Mouse (Mus musculus): ENCODE measurements around the gene Dscam.

DNA sequence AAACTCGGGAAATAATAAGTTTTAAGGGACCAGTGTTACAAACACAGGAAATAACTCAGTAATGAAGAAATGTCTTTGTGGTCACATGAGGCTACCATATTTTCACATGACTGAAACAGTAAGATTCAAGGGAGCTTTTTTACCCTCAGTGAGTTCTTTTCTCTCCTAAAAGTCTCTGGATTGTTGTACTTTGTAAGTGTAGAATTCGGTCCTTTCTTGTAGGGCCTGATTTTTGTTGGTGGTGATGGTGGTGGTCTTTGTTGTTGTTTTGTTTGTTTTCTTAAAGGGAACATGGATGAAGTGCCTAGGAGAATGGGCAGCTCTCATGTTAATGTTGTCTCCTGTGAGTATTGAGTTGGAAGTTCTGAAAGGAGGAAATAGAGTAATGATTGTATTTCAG is 33.0 kb upstream of the Dscam start:
- TF ChIP-seq POLR2A (IDR thresholded peaks at IDR 0.05; ENCODE audit: insufficient read length, low read depth) (no peak), MYOD1 (IDR thresholded peaks at IDR 0.05; ENCODE audit: control insufficient read depth in 1 of 3, insufficient read length in 2 of 3, low read depth in 2 of 3) (no peak), USF1 (IDR thresholded peaks at IDR 0.05; ENCODE audit: low read depth) (no peak), POLR2AphosphoS2 (IDR thresholded peaks at IDR 0.05; ENCODE audit: insufficient read length, low read depth) (no peak), CEBPB (IDR thresholded peaks at IDR 0.05; ENCODE audit: insufficient read depth, poor library complexity, severe bottlenecking) (no peak)

All from myocyte (in vitro differentiated cells).